ENCODE assay signal across 21 mouse cellular contexts in genomic region chr13:58930161-58930560, GRCm38 (mm10).
DNase-seq lines count a peak whose midpoint lies in the region; ATAC-seq and TF ChIP-seq lines count a peak whose summit lies in the region.
"Had no signal": no experiment of that assay in that cellular context is flagged by ENCODE, and none has a peak within 500 bp of the region (broad histone marks: within the 10 kb centered on the region; RNA-seq: fewer than 3 reads in every experiment).

No protein-coding gene starts in this region.

- no peak overlapping the region for H3K4me2 ChIP-seq in heart, embryonic 13.5 days
- H3K4me2 ChIP-seq in limb, embryonic 14.5 days (replicated peaks; ENCODE audit: low read depth, low read length, severe bottlenecking) = no peak overlapping the region
- H3K4me2 ChIP-seq in forebrain, postnatal 0 days (ENCODE audit: low read depth) = no peak overlapping the region
- H3K4me2 ChIP-seq: embryonic facial prominence, embryonic 12.5 days; forebrain, embryonic 15.5 days; heart, embryonic 12.5 days; hindbrain, embryonic 15.5 days had no signal

- no peak overlapping the region for H3K9ac ChIP-seq in heart, embryonic 13.5 days
- H3K9ac ChIP-seq in limb, embryonic 14.5 days (ENCODE audit: low read depth, low read length, severe bottlenecking) = no peak overlapping the region
- H3K9ac ChIP-seq in forebrain, postnatal 0 days = no peak overlapping the region
- H3K9ac ChIP-seq: embryonic facial prominence, embryonic 12.5 days; forebrain, embryonic 15.5 days; heart, embryonic 12.5 days; hindbrain, embryonic 15.5 days had no signal

- WGBS in heart, embryonic 13.5 days = 54% methylated on average over 1 of the region's 1 CpGs
- 59% methylated on average over 1 of the region's 1 CpGs for WGBS in limb, embryonic 14.5 days
- 92% methylated on average over 1 of the region's 1 CpGs for WGBS in limb, embryonic 10.5 days
- 32% methylated on average over 1 of the region's 1 CpGs for WGBS in forebrain, postnatal 0 days

- peak overlapping the region; percentile 42; the same call in 1 of the 2 replicates for H3K27ac ChIP-seq in heart, embryonic 13.5 days (replicated peaks)
- H3K27ac ChIP-seq in limb, embryonic 14.5 days (replicated peaks; ENCODE audit: low read depth, low read length) = no peak overlapping the region
- no peak overlapping the region for H3K27ac ChIP-seq in limb, embryonic 10.5 days
- no peak overlapping the region for H3K27ac ChIP-seq in forebrain, postnatal 0 days (ENCODE audit: low read depth, low read length)
- H3K27ac ChIP-seq: embryonic facial prominence, embryonic 12.5 days; forebrain, embryonic 15.5 days; hindbrain, embryonic 15.5 days had no signal

- intact Hi-C loops in heart, postnatal 36 days (cut with DNase I) = no loop called here

- peaks cover 2% of the 10 kb centered on the region; the same call in 1 of the 2 replicates for H3K27me3 ChIP-seq in heart, embryonic 13.5 days (replicated peaks)
- no peaks in the 10 kb centered on the region for H3K27me3 ChIP-seq in limb, embryonic 14.5 days (ENCODE audit: control insufficient read depth, insufficient read depth, low read length)
- H3K27me3 ChIP-seq in limb, embryonic 10.5 days (ENCODE audit: low read depth, poor library complexity, severe bottlenecking) = 0 out of 2 replicates have a peak, but pooled peaks cover 4% of the 10 kb centered on the region
- H3K27me3 ChIP-seq in forebrain, postnatal 0 days (ENCODE audit: insufficient read depth, low read length) = no peaks in the 10 kb centered on the region
- H3K27me3 ChIP-seq: CH12.LX; embryonic facial prominence, embryonic 12.5 days; forebrain, embryonic 15.5 days; hindbrain, embryonic 15.5 days had no signal

- no peak for ATAC-seq in heart, embryonic 13.5 days (ENCODE audit: extremely low read depth, insufficient number of reproducible peaks, low FRiP score, low TSS enrichment)
- ATAC-seq in limb, embryonic 14.5 days (ENCODE audit: low FRiP score, low read depth) = no peak
- ATAC-seq in forebrain, postnatal 0 days = no peak
- ATAC-seq: forebrain, embryonic 15.5 days; intestine, embryonic 16.5 days had no signal

- TF ChIP-seq CTCF in forebrain, postnatal 0 days (IDR thresholded peaks at IDR 0.05; ENCODE audit: low read depth) = no peak

- H3K36me3 ChIP-seq in heart, embryonic 13.5 days = no peaks in the 10 kb centered on the region
- no peaks in the 10 kb centered on the region for H3K36me3 ChIP-seq in limb, embryonic 14.5 days (ENCODE audit: control insufficient read depth, insufficient read depth, low read length)
- H3K36me3 ChIP-seq in limb, embryonic 10.5 days = no peaks in the 10 kb centered on the region
- no peaks in the 10 kb centered on the region for H3K36me3 ChIP-seq in forebrain, postnatal 0 days (ENCODE audit: insufficient read depth)
- H3K36me3 ChIP-seq: embryonic facial prominence, embryonic 12.5 days; forebrain, embryonic 15.5 days; heart, embryonic 12.5 days; hindbrain, embryonic 15.5 days had no signal

- H3K4me1 ChIP-seq in heart, embryonic 13.5 days = 0 out of 2 replicates have a peak, but pooled peaks cover 4% of the 10 kb centered on the region
- H3K4me1 ChIP-seq in limb, embryonic 14.5 days (ENCODE audit: control insufficient read depth, insufficient read depth, low read length) = no peaks in the 10 kb centered on the region
- H3K4me1 ChIP-seq in limb, embryonic 10.5 days = peaks cover 16% of the 10 kb centered on the region
- H3K4me1 ChIP-seq in forebrain, postnatal 0 days (ENCODE audit: insufficient read depth) = peaks cover 22% of the 10 kb centered on the region
- H3K4me1 ChIP-seq: heart, embryonic 12.5 days had no signal

- no peaks in the 10 kb centered on the region for H3K9me3 ChIP-seq in heart, embryonic 13.5 days
- no peaks in the 10 kb centered on the region for H3K9me3 ChIP-seq in limb, embryonic 14.5 days (ENCODE audit: control insufficient read depth, low read length)
- H3K9me3 ChIP-seq in limb, embryonic 10.5 days (replicated peaks) = no peaks in the 10 kb centered on the region
- H3K9me3 ChIP-seq in forebrain, postnatal 0 days (ENCODE audit: low read length) = no peaks in the 10 kb centered on the region
- H3K9me3 ChIP-seq: embryonic facial prominence, embryonic 12.5 days; forebrain, embryonic 15.5 days; heart, embryonic 12.5 days; hindbrain, embryonic 15.5 days had no signal

- DNase-seq in heart, postnatal 36 days = no peak
- peak; percentile 50 for DNase-seq in limb, embryonic 14.5 days (ENCODE audit: low spot score)
- no peak for DNase-seq in limb, embryonic 10.5 days (ENCODE audit: low spot score)
- peak; percentile 96 for DNase-seq in fat pad, adult 2 months (ENCODE audit: extremely low read depth, low read depth, low spot score)
- DNase-seq in cerebellum, adult 9-10 months = no peak
- DNase-seq in forebrain, postnatal 0 days = no peak
- DNase-seq: adrenal gland, adult 8-10 months; adrenal gland, postnatal 36 days; cerebellum, adult 18-20 months; cerebellum, postnatal 10 days; embryo, embryonic 11 days; gastrocnemius, postnatal 10 days; heart, postnatal 14 days; kidney, adult 2 months had no signal

- no peak for TF ChIP-seq POLR2A in limb, embryonic 14.5 days (IDR thresholded peaks at IDR 0.05; ENCODE audit: borderline replicate concordance, extremely low read depth, insufficient read depth, insufficient read length)

- H3K4me3 ChIP-seq in heart, embryonic 13.5 days = no peak overlapping the region
- H3K4me3 ChIP-seq in limb, embryonic 14.5 days (replicated peaks; ENCODE audit: low read length) = no peak overlapping the region
- H3K4me3 ChIP-seq in limb, embryonic 10.5 days = no peak overlapping the region
- H3K4me3 ChIP-seq in forebrain, postnatal 0 days (ENCODE audit: low read depth, low read length) = no peak overlapping the region
- H3K4me3 ChIP-seq: embryonic facial prominence, embryonic 12.5 days; forebrain, embryonic 15.5 days; heart, embryonic 12.5 days; hindbrain, embryonic 15.5 days had no signal

Comparison
In these comparisons a context has a peak if more than half of its experiments do, and no peak if none do; other contexts are left out.
1. DNase-seq: peak in limb, embryonic 14.5 days (single experiment) and fat pad, adult 2 months (single experiment); none in heart, postnatal 36 days (0 of 2), limb, embryonic 10.5 days (single experiment), cerebellum, adult 9-10 months (single experiment) and forebrain, postnatal 0 days (single experiment).